18 mouse cellular contexts compared by ENCODE assay signal in genomic region chr2:168441494-168441893, GRCm38 (mm10).
DNase-seq lines count a peak whose midpoint lies in the region; ATAC-seq and TF ChIP-seq lines count a peak whose summit lies in the region.
"Had no signal": no experiment of that assay in that cellular context is flagged by ENCODE, and none has a peak within 500 bp of the region (broad histone marks: within the 10 kb centered on the region; RNA-seq: fewer than 3 reads in every experiment).

No protein-coding gene starts in this region.

- no peaks in the 10 kb centered on the region for H3K9me3 ChIP-seq in kidney, postnatal 0 days (replicated peaks; ENCODE audit: low read length)
- H3K9me3 ChIP-seq: limb, embryonic 15.5 days; midbrain, embryonic 15.5 days; stomach, embryonic 15.5 days had no signal

- H3K4me1 ChIP-seq in cerebellum, adult 2 months (ENCODE audit: control insufficient read depth, insufficient read depth, low read length): peaks cover 10% of the 10 kb centered on the region
- no peaks in the 10 kb centered on the region for H3K4me1 ChIP-seq in kidney, postnatal 0 days (replicated peaks; ENCODE audit: insufficient read depth, low read length)
- no peaks in the 10 kb centered on the region for H3K4me1 ChIP-seq in lung, adult 2 months (ENCODE audit: control insufficient read depth, insufficient read depth, low read length)
- H3K4me1 ChIP-seq: heart, embryonic 12.5 days; midbrain, embryonic 15.5 days had no signal

- no peak for DNase-seq in cerebellum, adult 2 months
- DNase-seq in cerebellum, adult 11-12 months: no peak
- DNase-seq in kidney, postnatal 0 days (ENCODE audit: low spot score): no peak
- DNase-seq in kidney, adult 11 months: no peak
- DNase-seq in right cerebral cortex, postnatal 4 days: peak; percentile 27
- DNase-seq in right cerebral cortex, adult 2 months (ENCODE audit: low spot score in 2 of 2): no peak
- DNase-seq in lung, adult 2 months: no peak
- DNase-seq: adrenal gland, postnatal 14 days; kidney, adult 2 months; kidney, postnatal 25 days; thymus, postnatal 14 days had no signal

- no peak overlapping the region for H3K27ac ChIP-seq in cerebellum, adult 2 months (ENCODE audit: insufficient read depth, low read length)
- H3K27ac ChIP-seq in kidney, postnatal 0 days: no peak overlapping the region
- H3K27ac ChIP-seq: limb, embryonic 15.5 days; midbrain, embryonic 15.5 days; stomach, embryonic 15.5 days had no signal

- no peak for ATAC-seq in kidney, postnatal 0 days (replicated peaks; ENCODE audit: low FRiP score, low read depth)
- no peak for ATAC-seq in granulocyte monocyte progenitor cell, adult 5-6 weeks (replicated peaks; ENCODE audit: poor library complexity, severe bottlenecking)
- ATAC-seq: CD4-positive, CD25-positive, alpha-beta regulatory T cell, adult 4 months; lung, postnatal 0 days; midbrain, embryonic 15.5 days had no signal

- H3K9ac ChIP-seq in kidney, postnatal 0 days (ENCODE audit: low read depth, low read length): no peak overlapping the region
- H3K9ac ChIP-seq: heart, embryonic 12.5 days; limb, embryonic 15.5 days; midbrain, embryonic 15.5 days; stomach, embryonic 15.5 days had no signal

- H3K4me3 ChIP-seq in cerebellum, adult 2 months (replicated peaks; ENCODE audit: insufficient read depth, low read depth, low read length): no peak overlapping the region
- no peak overlapping the region for H3K4me3 ChIP-seq in kidney, postnatal 0 days (replicated peaks; ENCODE audit: low read depth, low read length)
- no peak overlapping the region for H3K4me3 ChIP-seq in lung, adult 2 months (replicated peaks; ENCODE audit: extremely low read depth, low read depth, low read length)
- H3K4me3 ChIP-seq: heart, embryonic 12.5 days; limb, embryonic 15.5 days; midbrain, embryonic 15.5 days; stomach, embryonic 15.5 days had no signal

- no peak overlapping the region for H3K4me2 ChIP-seq in kidney, postnatal 0 days (ENCODE audit: low read length)
- H3K4me2 ChIP-seq: heart, embryonic 12.5 days; limb, embryonic 15.5 days; midbrain, embryonic 15.5 days; stomach, embryonic 15.5 days had no signal

- H3K36me3 ChIP-seq in kidney, postnatal 0 days (ENCODE audit: insufficient read depth, low read length): no peaks in the 10 kb centered on the region
- H3K36me3 ChIP-seq: heart, embryonic 12.5 days; limb, embryonic 15.5 days; midbrain, embryonic 15.5 days; stomach, embryonic 15.5 days had no signal

- no peak for TF ChIP-seq POLR2A in cerebellum, adult 2 months (IDR thresholded peaks at IDR 0.05; ENCODE audit: borderline replicate concordance, insufficient read depth, low read length)
- TF ChIP-seq POLR2A in lung, adult 2 months (IDR thresholded peaks at IDR 0.05; ENCODE audit: borderline replicate concordance, extremely low read depth, low read depth, low read length): no peak

- no peaks in the 10 kb centered on the region for H3K27me3 ChIP-seq in cerebellum, adult 2 months (ENCODE audit: control insufficient read depth, insufficient read depth, low read length)
- H3K27me3 ChIP-seq in kidney, postnatal 0 days (ENCODE audit: insufficient read depth, low read length): no peaks in the 10 kb centered on the region
- H3K27me3 ChIP-seq: midbrain, embryonic 15.5 days; stomach, embryonic 15.5 days had no signal

- WGBS in cerebellum, adult 2 months: 88% methylated on average over 12 of the region's 12 CpGs
- 90% methylated on average over 12 of the region's 12 CpGs for WGBS in kidney, postnatal 0 days
- WGBS in lung, adult 2 months: 89% methylated on average over 12 of the region's 12 CpGs

- TF ChIP-seq CTCF in cerebellum, adult 2 months (IDR thresholded peaks at IDR 0.05; ENCODE audit: borderline replicate concordance, insufficient read depth, low read depth, low read length): 0 out of 2 replicates have a peak, but pooled peaks have one; percentile 2
- TF ChIP-seq CTCF in kidney, postnatal 0 days (IDR thresholded peaks at IDR 0.05; ENCODE audit: low read depth): peak; percentile 27; the same call in 1 of the 2 replicates
- no peak for TF ChIP-seq CTCF in lung, adult 2 months (IDR thresholded peaks at IDR 0.05; ENCODE audit: insufficient read depth, low read length)
